Mouse (Mus musculus) lung, postnatal 10 days (tissue): ENCODE data around the gene Crocc.

Source experiments
- DNase-seq: peaks from one replicate; pipeline ENCODE4 v3.0.0; 2021

The Crocc gene

GRCm38 (mm10) chr4:140983442-140983841 lies 76.9 kb downstream of the Crocc start:
- DNase-seq: peak; percentile 66

- DNase-seq: no peak
These were observed 77.5 kb downstream of the Crocc start for GRCm38 (mm10) chr4:140982808-140983207.

GRCm38 (mm10) chr4:140981605-140982004 lies 78.7 kb downstream of the Crocc start:
- no peak for DNase-seq

- DNase-seq: no peak
These were observed 82.3 kb downstream of the Crocc start for GRCm38 (mm10) chr4:140977886-140978692.

GRCm38 (mm10) chr4:140977278-140977677 lies 83.1 kb downstream of the Crocc start:
- no peak for DNase-seq

GRCm38 (mm10) chr4:140975356-140975755 lies 85.0 kb downstream of the Crocc start:
- DNase-seq: no peak

GRCm38 (mm10) chr4:140974408-140974807 lies 85.9 kb downstream of the Crocc start:
- no peak for DNase-seq

GRCm38 (mm10) chr4:140971691-140972090 lies 88.7 kb downstream of the Crocc start:
- no peak for DNase-seq

- DNase-seq: no peak
These were observed 92.8 kb downstream of the Crocc start for GRCm38 (mm10) chr4:140967386-140968159.
